Mouse (Mus musculus): ENCODE results near the gene Hnrnpd. TPM values are rescaled to one million over a fixed set of nuclear protein-coding genes. Genes with fewer than 3 reads are reported as not detected.

The Hnrnpd gene
- polyA plus RNA-seq (2014; fragmentation: Illumina TruSeq; extraction: RNeasy Lipid Tissue Mini Kit (QIAGEN cat#74804); ENCODE audit: low read depth, low replicate concordance), result 149 TPM

GRCm38 (mm10) chr5:99978699-99979442 lies at the start of gene Hnrnpd, which contains the start of gene 4930524J08Rik:
Gene Hnrnpd, minus strand, starts transcription at chr5:99978938.
Gene 4930524J08Rik, plus strand, starts transcription at chr5:99979061.

DNA sequence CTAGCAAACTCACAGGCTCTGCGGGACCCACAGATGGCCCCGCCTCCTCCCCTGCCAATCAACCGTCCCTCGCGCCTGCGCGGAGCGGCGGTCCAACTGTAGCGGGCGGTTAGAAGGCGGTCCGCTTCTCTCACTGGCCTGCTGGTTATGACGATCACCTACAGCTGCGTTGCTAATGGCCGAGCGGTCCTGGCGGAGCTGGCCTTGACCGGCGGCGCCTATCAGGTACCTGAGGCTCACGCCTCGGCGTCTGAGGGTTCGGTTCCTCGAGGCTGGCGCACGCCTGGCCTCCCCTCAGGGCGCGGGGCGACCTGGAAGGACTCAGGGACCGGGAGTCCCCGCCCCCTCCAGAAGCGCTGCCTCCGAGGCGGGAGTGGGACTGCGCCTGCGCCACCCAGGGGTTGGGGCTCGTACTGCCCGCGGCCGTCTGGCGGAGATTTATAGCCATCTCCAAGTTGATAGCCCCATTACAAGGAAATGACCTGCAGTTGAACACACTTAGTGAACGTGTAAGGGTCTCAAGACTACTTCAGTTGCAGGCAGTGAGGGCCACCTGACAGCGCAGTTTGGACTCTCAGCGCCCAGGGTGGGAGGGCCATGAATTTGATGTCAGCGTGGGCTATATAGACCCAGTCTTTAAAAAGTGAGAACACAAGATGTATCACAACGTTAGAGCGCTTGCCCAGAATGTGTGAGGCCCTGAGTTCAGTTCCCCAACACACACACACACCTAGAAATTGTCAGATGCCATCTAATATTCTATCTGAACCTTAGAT lies 72.4 kb downstream of the Hnrnpd start, which contains the start of gene Vamp9:
Gene Vamp9, plus strand, starts transcription at position 74 of the 776 bp plus-strand sequence.

Other genes with a start within 250 kb of the Hnrnpd start
- gene Rasgef1b, start 249.9 kb downstream of the Hnrnpd start, polyA plus RNA-seq (2014; fragmentation: Illumina TruSeq; extraction: RNeasy Lipid Tissue Mini Kit (QIAGEN cat#74804); ENCODE audit: low read depth, low replicate concordance), result 9.5 TPM
- not detected for gene Vamp9, start 72.7 kb downstream of the Hnrnpd start, polyA plus RNA-seq (2014; fragmentation: Illumina TruSeq; extraction: RNeasy Lipid Tissue Mini Kit (QIAGEN cat#74804); ENCODE audit: low read depth, low replicate concordance)
- gene 4930524J08Rik, start 123 bp upstream of the Hnrnpd start, polyA plus RNA-seq (2014; fragmentation: Illumina TruSeq; extraction: RNeasy Lipid Tissue Mini Kit (QIAGEN cat#74804); ENCODE audit: low read depth, low replicate concordance), result not detected
- 124 TPM for gene Hnrnpdl, start 60.7 kb upstream of the Hnrnpd start, polyA plus RNA-seq (2014; fragmentation: Illumina TruSeq; extraction: RNeasy Lipid Tissue Mini Kit (QIAGEN cat#74804); ENCODE audit: low read depth, low replicate concordance)
- 3.9 TPM for gene Enoph1, start 61.0 kb upstream of the Hnrnpd start, polyA plus RNA-seq (2014; fragmentation: Illumina TruSeq; extraction: RNeasy Lipid Tissue Mini Kit (QIAGEN cat#74804); ENCODE audit: low read depth, low replicate concordance)
- not detected for gene Tmem150c, start 180.9 kb upstream of the Hnrnpd start, polyA plus RNA-seq (2014; fragmentation: Illumina TruSeq; extraction: RNeasy Lipid Tissue Mini Kit (QIAGEN cat#74804); ENCODE audit: low read depth, low replicate concordance)